Mouse (Mus musculus): ENCODE data around the gene Pip5k1c.

Pip5k1c gene

GRCm38 (mm10) chr10:81302781-81303218 lies 10.0 kb downstream of the Pip5k1c start:
- no peak for DNase-seq (ENCODE audit: low read depth, low spot score)

GRCm38 (mm10) chr10:81303258-81303657 lies 10.5 kb downstream of the Pip5k1c start:
- no peak for DNase-seq (ENCODE audit: low read depth, low spot score)

- no peak for DNase-seq (ENCODE audit: low read depth, low spot score)
Measured at GRCm38 (mm10) chr10:81303761-81304160, 11.0 kb downstream of the Pip5k1c start.

GRCm38 (mm10) chr10:81304597-81305238 lies 12.0 kb downstream of the Pip5k1c start:
- DNase-seq (ENCODE audit: low read depth, low spot score) = peak; percentile 39

- DNase-seq (ENCODE audit: low read depth, low spot score) = no peak
Measured at GRCm38 (mm10) chr10:81305663-81306062, 12.9 kb downstream of the Pip5k1c start.

- DNase-seq (ENCODE audit: low read depth, low spot score) = no peak
Measured at GRCm38 (mm10) chr10:81306173-81306668, 13.5 kb downstream of the Pip5k1c start.

GRCm38 (mm10) chr10:81306837-81307682 lies 14.3 kb downstream of the Pip5k1c start:
- DNase-seq (ENCODE audit: low read depth, low spot score) = no peak

GRCm38 (mm10) chr10:81309571-81309970 lies 16.8 kb downstream of the Pip5k1c start:
- DNase-seq (ENCODE audit: low read depth, low spot score) = no peak

- DNase-seq (ENCODE audit: low read depth, low spot score) = no peak
Measured at GRCm38 (mm10) chr10:81313581-81313980, 20.8 kb downstream of the Pip5k1c start.

GRCm38 (mm10) chr10:81314201-81314600 lies 21.4 kb downstream of the Pip5k1c start:
- DNase-seq (ENCODE audit: low read depth, low spot score) = no peak

GRCm38 (mm10) chr10:81315587-81315986 lies 22.8 kb downstream of the Pip5k1c start:
- no peak for DNase-seq (ENCODE audit: low read depth, low spot score)

- DNase-seq (ENCODE audit: low read depth, low spot score) = no peak
Measured at GRCm38 (mm10) chr10:81316338-81317060, 23.7 kb downstream of the Pip5k1c start.

- no peak for DNase-seq (ENCODE audit: low read depth, low spot score)
Measured at GRCm38 (mm10) chr10:81317273-81317672, 24.5 kb downstream of the Pip5k1c start.

- no peak for DNase-seq (ENCODE audit: low read depth, low spot score)
Measured at GRCm38 (mm10) chr10:81318589-81319329, 26.0 kb downstream of the Pip5k1c start.

GRCm38 (mm10) chr10:81319330-81319699 lies 26.6 kb downstream of the Pip5k1c start:
- DNase-seq (ENCODE audit: low read depth, low spot score) = no peak

GRCm38 (mm10) chr10:81319741-81320549 lies 27.2 kb downstream of the Pip5k1c start:
- DNase-seq (ENCODE audit: low read depth, low spot score) = peak; percentile 87

GRCm38 (mm10) chr10:81320550-81321347 lies 28.0 kb downstream of the Pip5k1c start, which contains the start of gene Cactin:
Cactin (plus strand) TSS chr10:81321103.
- peak; percentile 100 for DNase-seq (ENCODE audit: low read depth, low spot score)

GRCm38 (mm10) chr10:81321436-81321835 lies 28.7 kb downstream of the Pip5k1c start:
- peak; percentile 26 for DNase-seq (ENCODE audit: low read depth, low spot score)

GRCm38 (mm10) chr10:81322444-81322843 lies 29.7 kb downstream of the Pip5k1c start:
- DNase-seq (ENCODE audit: low read depth, low spot score) = no peak
